Mouse (Mus musculus) forebrain, embryonic 12.5 days (tissue): ENCODE measurements around the gene Itgb2l. TPM values are rescaled to one million over a fixed set of nuclear protein-coding genes. Genes with fewer than 3 reads are reported as not detected.
A peak's percentile ranks its signal among the peaks of the same experiment; 100 is the strongest.

Source experiments
- ATAC-seq: fragments of 200-750 bp; cut with Nextera tagmentation; 2 replicates; pipeline ENCODE4 v1.8.0; 2017; ENCODE audit warnings: moderate TSS enrichment; ENCODE audit not compliant: low FRiP score
- H3K27ac ChIP-seq: fragments of 300-500 bp; sonication (generic); 2 replicates; pipeline ENCODE4 v1.5.1; 2016; ENCODE audit warnings: mild to moderate bottlenecking
- H3K27me3 ChIP-seq: fragments of 300-500 bp; sonication (generic); 2 replicates; pipeline ENCODE4 v1.6.1; 2016; ENCODE audit warnings: mild to moderate bottlenecking
- H3K36me3 ChIP-seq: fragments of 300-500 bp; sonication (generic); replicated peaks from 2 replicates; pipeline ENCODE4 v1.6.1; 2016; ENCODE audit warnings: mild to moderate bottlenecking
- H3K4me1 ChIP-seq: fragments of 300-500 bp; sonication (generic); 2 replicates; pipeline ENCODE4 v1.6.1; 2016
- H3K4me2 ChIP-seq: fragments of 300-500 bp; sonication (generic); 2 replicates; pipeline ENCODE4 v1.6.1; 2016; ENCODE audit warnings: mild to moderate bottlenecking, moderate library complexity
- H3K4me3 ChIP-seq: fragments of 300-500 bp; sonication (generic); replicated peaks from 2 replicates; pipeline ENCODE4 v1.5.1; 2016; ENCODE audit warnings: mild to moderate bottlenecking
- H3K9ac ChIP-seq: fragments of 300-500 bp; sonication (generic); 2 replicates; pipeline ENCODE4 v1.6.1; 2016; ENCODE audit warnings: mild to moderate bottlenecking
- H3K9me3 ChIP-seq: fragments of 300-500 bp; sonication (generic); 2 replicates; pipeline ENCODE4 v1.6.1; 2016
- WGBS: fragments of 180-500 bp; shearing (Covaris S2); methylation state at CpG from one replicate; pipeline ENCODE4 v1.1.7; 2016; 5-methylcytosine and 5-hydroxymethylcytosine counted together
- polyA plus RNA-seq: library from polyadenylated mRNA; unstranded; fragments of >200 nt; fragmentation: Nextera tagmentation; extraction: Ambion mirVana; gene quantifications from 2 replicates; pipeline ENCODE4 v1.2.1, GENCODE M21; 2016

Gene Itgb2l
- not detected in 2 replicates for polyA plus RNA-seq

- H3K4me3 ChIP-seq: no peak within 1 kb of the TSS
- H3K4me1 ChIP-seq: no peaks in the 10 kb centered on the region
- no peaks in the 10 kb centered on the region for H3K9me3 ChIP-seq
- H3K27ac ChIP-seq: no peak within 1 kb of the TSS
- no peak for ATAC-seq
- H3K36me3 ChIP-seq: no peaks in the 10 kb centered on the region
- WGBS: 89% methylated on average over 2 of the region's 2 CpGs
- no peak within 1 kb of the TSS for H3K9ac ChIP-seq
- H3K4me2 ChIP-seq: no peak within 1 kb of the TSS
- no peaks in the 10 kb centered on the region for H3K27me3 ChIP-seq
These were observed at the start of gene Itgb2l for GRCm38 (mm10) chr16:96443468-96443867. Gene Itgb2l, minus strand, starts transcription at chr16:96443619.

- Histone ChIP-seq H3K4me1 (peaks cover 5% of the 10 kb centered on the region; the same call in 1 of the 2 replicates), H3K9ac (no peak overlapping the region), H3K4me3 (no peak overlapping the region), H3K27ac (no peak overlapping the region), H3K4me2 (no peak overlapping the region), H3K9me3 (no peaks in the 10 kb centered on the region), H3K27me3 (no peaks in the 10 kb centered on the region), H3K36me3 (no peaks in the 10 kb centered on the region)
- no peak for ATAC-seq
- WGBS: 80% methylated on average over 3 of the region's 3 CpGs
These were observed 48.1 kb upstream of the Itgb2l start for GRCm38 (mm10) chr16:96491530-96491929.

GRCm38 (mm10) chr16:96488038-96488437 is 44.6 kb upstream of the Itgb2l start:
- H3K9me3 ChIP-seq: no peaks in the 10 kb centered on the region
- H3K27me3 ChIP-seq: no peaks in the 10 kb centered on the region
- H3K36me3 ChIP-seq: no peaks in the 10 kb centered on the region
- peaks cover 5% of the 10 kb centered on the region; the same call in 1 of the 2 replicates for H3K4me1 ChIP-seq
- ATAC-seq: no peak
- H3K4me2 ChIP-seq: no peak overlapping the region
- H3K27ac ChIP-seq: no peak overlapping the region
- WGBS: 78% methylated on average over 5 of the region's 5 CpGs
- H3K4me3 ChIP-seq: no peak overlapping the region
- no peak overlapping the region for H3K9ac ChIP-seq

GRCm38 (mm10) chr16:96487007-96487684 is 43.7 kb upstream of the Itgb2l start:
- H3K9me3 ChIP-seq: no peaks in the 10 kb centered on the region
- H3K36me3 ChIP-seq: no peaks in the 10 kb centered on the region
- H3K9ac ChIP-seq: no peak overlapping the region
- WGBS: 77% methylated on average over 11 of the region's 11 CpGs
- H3K4me3 ChIP-seq: no peak overlapping the region
- ATAC-seq: no peak
- H3K27me3 ChIP-seq: no peaks in the 10 kb centered on the region
- H3K27ac ChIP-seq: no peak overlapping the region
- H3K4me1 ChIP-seq: peaks cover 5% of the 10 kb centered on the region; the same call in 1 of the 2 replicates
- H3K4me2 ChIP-seq: no peak overlapping the region

- Histone ChIP-seq H3K9me3 (no peaks in the 10 kb centered on the region), H3K4me3 (no peak overlapping the region), H3K4me1 (no peaks in the 10 kb centered on the region), H3K27ac (no peak overlapping the region), H3K9ac (no peak overlapping the region), H3K4me2 (no peak overlapping the region), H3K36me3 (no peaks in the 10 kb centered on the region), H3K27me3 (no peaks in the 10 kb centered on the region)
- no peak for ATAC-seq
- WGBS: 89% methylated on average over 4 of the region's 4 CpGs
These were observed 38.4 kb upstream of the Itgb2l start for GRCm38 (mm10) chr16:96481791-96482190.

- ATAC-seq: no peak
- Histone ChIP-seq H3K4me2 (no peak overlapping the region), H3K36me3 (no peaks in the 10 kb centered on the region), H3K9ac (no peak overlapping the region), H3K4me3 (no peak overlapping the region), H3K9me3 (no peaks in the 10 kb centered on the region), H3K4me1 (peaks cover 5% of the 10 kb centered on the region), H3K27me3 (no peaks in the 10 kb centered on the region), H3K27ac (no peak overlapping the region)
- 63% methylated on average over 3 of the region's 3 CpGs for WGBS
These were observed 30.8 kb upstream of the Itgb2l start for GRCm38 (mm10) chr16:96474185-96474584.

GRCm38 (mm10) chr16:96472816-96473215 is 29.4 kb upstream of the Itgb2l start:
- H3K27ac ChIP-seq: no peak overlapping the region

GRCm38 (mm10) chr16:96472361-96472760 is 28.9 kb upstream of the Itgb2l start:
- 41% methylated on average over 5 of the region's 5 CpGs for WGBS
- ATAC-seq: no peak
- Histone ChIP-seq H3K27ac (no peak overlapping the region), H3K4me3 (no peak overlapping the region), H3K27me3 (no peaks in the 10 kb centered on the region), H3K36me3 (no peaks in the 10 kb centered on the region), H3K9me3 (no peaks in the 10 kb centered on the region), H3K4me2 (no peak overlapping the region), H3K4me1 (peaks cover 9% of the 10 kb centered on the region), H3K9ac (no peak overlapping the region)

More at GRCm38 (mm10) chr16:96472816-96473215, 29.4 kb upstream of the Itgb2l start:
- H3K4me1 ChIP-seq: peaks cover 5% of the 10 kb centered on the region
- no peak overlapping the region for H3K9ac ChIP-seq
- H3K36me3 ChIP-seq: no peaks in the 10 kb centered on the region
- no peaks in the 10 kb centered on the region for H3K27me3 ChIP-seq
- no peaks in the 10 kb centered on the region for H3K9me3 ChIP-seq
- H3K4me3 ChIP-seq: no peak overlapping the region
- 64% methylated on average over 7 of the region's 7 CpGs for WGBS
- no peak overlapping the region for H3K4me2 ChIP-seq
- ATAC-seq: no peak

- Histone ChIP-seq H3K36me3 (no peaks in the 10 kb centered on the region), H3K9ac (no peak overlapping the region), H3K27ac (no peak overlapping the region), H3K4me2 (no peak overlapping the region), H3K4me3 (no peak overlapping the region), H3K27me3 (peaks cover 5% of the 10 kb centered on the region; the same call in 1 of the 2 replicates), H3K4me1 (peaks cover 9% of the 10 kb centered on the region), H3K9me3 (no peaks in the 10 kb centered on the region)
- 47% methylated on average over 4 of the region's 4 CpGs for WGBS
- ATAC-seq: no peak
These were observed 26.2 kb upstream of the Itgb2l start for GRCm38 (mm10) chr16:96469640-96470039.

- Histone ChIP-seq H3K4me1 (peaks cover 9% of the 10 kb centered on the region), H3K36me3 (no peaks in the 10 kb centered on the region), H3K4me3 (no peak overlapping the region), H3K9me3 (no peaks in the 10 kb centered on the region), H3K27me3 (peaks cover 5% of the 10 kb centered on the region; the same call in 1 of the 2 replicates), H3K9ac (no peak overlapping the region), H3K4me2 (no peak overlapping the region), H3K27ac (no peak overlapping the region)
- 82% methylated on average over 4 of the region's 4 CpGs for WGBS
- ATAC-seq: peak; percentile 64; the same call in 1 of the 2 replicates
These were observed 25.3 kb upstream of the Itgb2l start for GRCm38 (mm10) chr16:96468698-96469097.

- 69% methylated on average over 4 of the region's 4 CpGs for WGBS
- peaks cover 9% of the 10 kb centered on the region for H3K4me1 ChIP-seq
- H3K4me2 ChIP-seq: no peak overlapping the region
These were observed 24.6 kb upstream of the Itgb2l start for GRCm38 (mm10) chr16:96468011-96468410.

GRCm38 (mm10) chr16:96467445-96467844 is 24.0 kb upstream of the Itgb2l start, which contains the start of gene Pcp4:
Gene Pcp4, plus strand, starts transcription at chr16:96467606.
- ATAC-seq: peak; percentile 67; the same call in 1 of the 2 replicates
- H3K9me3 ChIP-seq: no peaks in the 10 kb centered on the region
- no peak within 1 kb of the TSS for H3K9ac ChIP-seq
- peak within 1 kb of the TSS; percentile 36 for H3K4me2 ChIP-seq
- H3K4me3 ChIP-seq: no peak within 1 kb of the TSS
- 11% methylated on average over 8 of the region's 8 CpGs for WGBS
- H3K4me1 ChIP-seq: peaks cover 7% of the 10 kb centered on the region
- H3K27me3 ChIP-seq: peaks cover 5% of the 10 kb centered on the region; the same call in 1 of the 2 replicates
- no peak within 1 kb of the TSS for H3K27ac ChIP-seq
- no peaks in the 10 kb centered on the region for H3K36me3 ChIP-seq

More at GRCm38 (mm10) chr16:96468011-96468410, 24.6 kb upstream of the Itgb2l start:
- H3K27me3 ChIP-seq: peaks cover 5% of the 10 kb centered on the region; the same call in 1 of the 2 replicates
- H3K4me3 ChIP-seq: no peak overlapping the region
- H3K9me3 ChIP-seq: no peaks in the 10 kb centered on the region
- ATAC-seq: no peak
- H3K36me3 ChIP-seq: no peaks in the 10 kb centered on the region
- H3K9ac ChIP-seq: no peak overlapping the region
- no peak overlapping the region for H3K27ac ChIP-seq

- Histone ChIP-seq H3K9me3 (no peaks in the 10 kb centered on the region), H3K27me3 (no peaks in the 10 kb centered on the region), H3K9ac (no peak overlapping the region), H3K4me1 (no peaks in the 10 kb centered on the region), H3K4me2 (no peak overlapping the region), H3K27ac (no peak overlapping the region), H3K4me3 (no peak overlapping the region), H3K36me3 (no peaks in the 10 kb centered on the region)
- no peak for ATAC-seq
- 51% methylated on average over 3 of the region's 3 CpGs for WGBS
These were observed 17.4 kb upstream of the Itgb2l start for GRCm38 (mm10) chr16:96460788-96461187.
